Mouse (Mus musculus) ovary, postnatal 14 days (tissue): Measurements from ENCODE around the gene Arpc5.
"Not testable (repeated sequence)": the region's sequence is repeated elsewhere in the genome, so short reads cannot be mapped to it uniquely, and the experiment has no call there.

Experiments
- DNase-seq: peaks from one replicate; pipeline ENCODE4 v3.0.0; 2022; ENCODE audit warnings: low spot score

Arpc5 gene

GRCm38 (mm10) chr1:152766032-152766772 is at the start of gene Arpc5, which contains the start of gene Rgl1:
Gene Arpc5 (plus strand): TSS chr1:152766542.
Gene Rgl1 (minus strand): TSS chr1:152766351.
- DNase-seq, result peak; percentile 96

- DNase-seq, result no peak
These were observed 49.0 kb upstream of the Arpc5 start for GRCm38 (mm10) chr1:152717329-152717728.

GRCm38 (mm10) chr1:152718200-152718599 is 48.1 kb upstream of the Arpc5 start:
- DNase-seq, result no peak

GRCm38 (mm10) chr1:152720969-152721368 is 45.4 kb upstream of the Arpc5 start:
- no peak for DNase-seq

GRCm38 (mm10) chr1:152721535-152722198 is 44.7 kb upstream of the Arpc5 start:
- DNase-seq, result no peak

- DNase-seq, result no peak
These were observed 42.1 kb upstream of the Arpc5 start for GRCm38 (mm10) chr1:152724286-152724685.

GRCm38 (mm10) chr1:152726095-152726494 is 40.2 kb upstream of the Arpc5 start:
- DNase-seq, result no peak

- DNase-seq, result no peak
These were observed 38.6 kb upstream of the Arpc5 start for GRCm38 (mm10) chr1:152727604-152728236.

- DNase-seq, result no peak
These were observed 27.5 kb upstream of the Arpc5 start for GRCm38 (mm10) chr1:152738793-152739192.

- no peak for DNase-seq
These were observed 27.0 kb upstream of the Arpc5 start for GRCm38 (mm10) chr1:152739374-152739773.

GRCm38 (mm10) chr1:152743095-152743826 is 23.1 kb upstream of the Arpc5 start:
- no peak for DNase-seq

GRCm38 (mm10) chr1:152746426-152746825 is 19.9 kb upstream of the Arpc5 start:
- DNase-seq, result peak; percentile 78

- DNase-seq, result no peak
These were observed 17.1 kb upstream of the Arpc5 start for GRCm38 (mm10) chr1:152749276-152749675.

GRCm38 (mm10) chr1:152750312-152750965 is 15.9 kb upstream of the Arpc5 start, which contains the start of gene Apobec4:
Gene Apobec4 (plus strand): TSS chr1:152750551.
- no peak for DNase-seq

- DNase-seq, result no peak
These were observed 4.6 kb upstream of the Arpc5 start for GRCm38 (mm10) chr1:152761791-152762190.

GRCm38 (mm10) chr1:152766804-152767748 is 734 bp downstream of the Arpc5 start:
- DNase-seq, result no peak

- peak; percentile 69 for DNase-seq
These were observed 1.6 kb downstream of the Arpc5 start for GRCm38 (mm10) chr1:152767749-152768488.

GRCm38 (mm10) chr1:152771016-152771415 is 4.7 kb downstream of the Arpc5 start:
- no peak for DNase-seq

GRCm38 (mm10) chr1:152774601-152775000 is 8.3 kb downstream of the Arpc5 start:
- not testable (repeated sequence) for DNase-seq
